20 mouse cellular contexts compared by ENCODE assay signal in genomic region chr11:63943947-63944346, GRCm38 (mm10). TPM values are rescaled to one million over a fixed set of nuclear protein-coding genes. Genes with fewer than 3 reads are reported as not detected.
A peak's percentile ranks its signal among the peaks of the same experiment; 100 is the strongest.
DNase-seq lines count a peak whose midpoint lies in the region; ATAC-seq lines count a peak whose summit lies in the region.
"Had no signal": no experiment of that assay in that cellular context is flagged by ENCODE, and none has a peak within 500 bp of the region (broad histone marks: within the 10 kb centered on the region; RNA-seq: fewer than 3 reads in every experiment).

No protein-coding gene starts in this region.

- H3K4me2 ChIP-seq in kidney, embryonic 14.5 days (replicated peaks; ENCODE audit: low read depth, low read length) = no peak overlapping the region
- H3K4me2 ChIP-seq: embryonic facial prominence, embryonic 13.5 days; embryonic facial prominence, embryonic 15.5 days; forebrain, embryonic 12.5 days had no signal

- H3K9me3 ChIP-seq in kidney, embryonic 14.5 days (ENCODE audit: control insufficient read depth, low read length) = no peaks in the 10 kb centered on the region
- H3K9me3 ChIP-seq: embryonic facial prominence, embryonic 13.5 days; embryonic facial prominence, embryonic 15.5 days; forebrain, embryonic 10.5 days; forebrain, embryonic 12.5 days had no signal

- peak; percentile 20 for DNase-seq in CD4-positive, CD25-positive, alpha-beta regulatory T cell, adult 2 months (ENCODE audit: low read depth, low spot score)
- DNase-seq in CD4-positive helper T cell, adult 2 months (ENCODE audit: low read depth, low spot score) = peak; percentile 32
- no peak for DNase-seq in left cerebral cortex, adult 8-10 months (ENCODE audit: low spot score in 2 of 2)
- DNase-seq: adrenal gland, adult 8-10 months; adrenal gland, postnatal 14 days; adrenal gland, postnatal 36 days; B cell, adult 2 months; embryo, embryonic 11 days had no signal

- no peaks in the 10 kb centered on the region for H3K36me3 ChIP-seq in kidney, embryonic 14.5 days (ENCODE audit: control insufficient read depth, insufficient read depth, low read length)
- H3K36me3 ChIP-seq: embryonic facial prominence, embryonic 13.5 days; embryonic facial prominence, embryonic 15.5 days; forebrain, embryonic 10.5 days; forebrain, embryonic 12.5 days had no signal

- H3K4me3 ChIP-seq in kidney, embryonic 14.5 days (ENCODE audit: low read length) = no peak overlapping the region
- H3K4me3 ChIP-seq: embryonic facial prominence, embryonic 13.5 days; embryonic facial prominence, embryonic 15.5 days; erythroblast, embryonic 14.5 days; forebrain, embryonic 10.5 days; forebrain, embryonic 12.5 days had no signal

- H3K4me1 ChIP-seq in kidney, embryonic 14.5 days (ENCODE audit: control insufficient read depth, insufficient read depth, low read length) = no peaks in the 10 kb centered on the region
- H3K4me1 ChIP-seq: forebrain, embryonic 10.5 days; forebrain, embryonic 12.5 days had no signal

- WGBS in kidney, embryonic 14.5 days = 93% methylated on average over 3 of the region's 3 CpGs

- no peak for ATAC-seq in CD4-positive, CD25-positive, alpha-beta regulatory T cell, adult 4 months
- peak; percentile 25 for ATAC-seq in inflammation-experienced regulatory T-cells, adult 6 months
- ATAC-seq in kidney, embryonic 14.5 days (ENCODE audit: low FRiP score, low TSS enrichment) = no peak
- ATAC-seq: activated CD4-positive, CD25-positive, alpha-beta regulatory T cell, adult 4 months; forebrain, embryonic 14.5 days; forebrain, embryonic 16.5 days had no signal

- H3K27ac ChIP-seq in kidney, embryonic 14.5 days (ENCODE audit: low read depth, low read length) = no peak overlapping the region
- H3K27ac ChIP-seq: embryonic facial prominence, embryonic 13.5 days; embryonic facial prominence, embryonic 15.5 days; forebrain, embryonic 10.5 days; forebrain, embryonic 12.5 days had no signal

- no peak overlapping the region for H3K9ac ChIP-seq in kidney, embryonic 14.5 days (ENCODE audit: low read depth, low read length)
- H3K9ac ChIP-seq: embryonic facial prominence, embryonic 13.5 days; embryonic facial prominence, embryonic 15.5 days; forebrain, embryonic 12.5 days had no signal

- H3K27me3 ChIP-seq in kidney, embryonic 14.5 days (ENCODE audit: control insufficient read depth, insufficient read depth, low read length) = no peaks in the 10 kb centered on the region; the same call in 1 of the 2 replicates
- H3K27me3 ChIP-seq: embryonic facial prominence, embryonic 15.5 days had no signal

RNA-seq across cellular contexts. Expression of gene Hs3st3b1, which starts 21.9 kb away (rescaled TPM):
- polyA plus RNA-seq in CD4-positive, CD25-positive, alpha-beta regulatory T cell, adult 4 months (2017; shearing (Covaris generic)) = 1 to 10 TPM; 1.7 to 2.2 TPM
- polyA plus RNA-seq in inflammation-experienced regulatory T-cells, adult 6 months (2017; shearing (Covaris generic)) = 1 to 10 TPM; 3.8 to 5.8 (median 3.8) TPM
- polyA plus RNA-seq in kidney, embryonic 14.5 days (2014; fragmentation: Nextera tagmentation; extraction: Ambion mirVana) = 17.9 and 34.0 TPM in 2 replicates
- 1 to 10 TPM; 1.7 to 2.2 (median 1.8) TPM for total RNA-seq in left cerebral cortex, adult 8-10 months (2022)
- total RNA-seq: MEL had no signal

Comparison
In these comparisons a context has a peak if more than half of its experiments do, and no peak if none do; other contexts are left out.
1. DNase-seq: peak in CD4-positive, CD25-positive, alpha-beta regulatory T cell, adult 2 months (single experiment) and CD4-positive helper T cell, adult 2 months (single experiment); none in left cerebral cortex, adult 8-10 months (0 of 2).